Mouse (Mus musculus): ENCODE data around the gene Pde8a. TPM values are rescaled to one million over a fixed set of nuclear protein-coding genes. Genes with fewer than 3 reads are reported as not detected.
A peak's percentile ranks its signal among the peaks of the same experiment; 100 is the strongest.

Pde8a gene
- total RNA-seq, 2 experiments from 2014 or later: 17.0 to 19.3 TPM

DNA sequence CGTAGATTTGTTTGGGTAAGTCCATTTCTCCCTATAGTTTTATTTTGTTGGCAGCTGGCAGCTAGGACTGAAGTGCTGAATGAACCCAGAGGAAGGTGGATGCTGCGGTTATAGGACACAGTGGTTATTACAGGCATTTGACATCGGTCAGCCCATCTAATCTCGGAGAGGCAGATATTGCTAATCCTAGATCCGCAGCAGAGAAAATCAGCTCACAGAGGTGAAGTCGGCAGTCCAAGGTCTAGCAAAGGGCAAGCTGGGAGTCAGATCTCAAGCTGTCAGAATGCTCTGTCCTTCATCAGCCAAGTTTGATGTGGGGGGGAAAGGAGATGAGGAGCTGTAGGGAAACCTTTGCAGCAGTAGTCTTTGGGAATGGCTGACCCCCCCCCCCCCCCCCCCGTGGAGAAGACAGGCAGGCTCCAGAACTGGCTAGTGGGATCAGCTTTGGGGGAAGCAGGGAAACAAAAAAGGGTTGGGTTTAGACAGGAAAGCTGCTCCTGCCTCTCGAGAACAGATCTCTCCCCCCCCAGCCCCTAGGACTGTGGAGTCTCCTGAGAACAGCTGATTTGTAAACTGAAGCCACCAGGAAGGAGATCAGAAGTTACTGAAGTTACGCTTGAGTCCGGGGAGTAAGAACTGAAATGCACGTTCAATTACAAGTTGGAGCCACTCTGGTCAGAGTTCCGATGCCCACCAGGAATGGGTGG lies 3.3 kb upstream of the Pde8a start:
- DNase-seq: no peak
- intact Hi-C loops (cut with DNase I): loop anchor here (1.0 to 2.0 kb wide), 2 partner anchors 43 to 126 kb away; no protein-coding TSS in a partner anchor

DNA sequence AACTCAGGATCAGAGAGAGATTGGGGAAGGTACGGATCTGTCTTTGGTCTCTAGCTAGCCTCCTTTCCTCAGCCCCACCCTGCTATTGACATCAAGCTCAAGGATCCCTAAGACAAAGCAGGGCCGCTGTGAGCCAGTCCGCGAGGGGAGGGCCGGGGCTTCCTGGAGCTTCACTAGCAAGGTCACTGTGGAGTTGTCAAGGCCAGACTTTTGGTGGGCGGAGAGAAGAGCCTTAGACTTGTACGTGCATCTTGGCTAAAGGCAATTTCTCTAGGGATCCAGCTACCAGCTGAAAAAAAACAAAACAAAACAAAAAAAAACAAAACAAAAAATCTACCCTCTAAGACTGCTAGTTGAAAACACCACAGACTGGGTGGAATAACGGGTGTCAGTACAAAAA lies 1.6 kb upstream of the Pde8a start:
- DNase-seq: peak; percentile 40 to 42
- intact Hi-C loops (cut with DNase I): no loop called here

DNA sequence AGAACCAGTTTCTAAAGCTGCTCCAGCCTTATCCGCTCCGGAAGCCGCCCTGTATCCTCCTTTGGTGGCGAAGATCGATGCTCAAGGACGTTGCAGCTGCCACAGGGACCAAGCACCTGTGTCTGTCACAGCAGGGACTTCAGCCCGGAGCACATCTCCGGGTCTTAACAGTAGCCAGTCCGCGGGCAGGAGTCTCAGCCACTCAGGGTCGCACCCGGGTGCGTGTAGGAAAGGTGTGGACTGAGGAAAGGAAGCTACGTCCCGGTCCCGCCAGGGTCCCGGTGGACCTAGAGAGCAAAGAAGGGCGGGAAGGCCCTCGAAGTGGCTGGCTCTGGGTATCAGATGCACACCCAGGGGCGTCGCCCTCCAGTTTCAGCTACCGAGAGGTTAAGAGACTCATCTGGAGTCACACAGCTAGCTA lies 1.1 kb upstream of the Pde8a start:
- intact Hi-C loops (cut with DNase I): no loop called here
- DNase-seq: peak; percentile 79 to 81

DNA sequence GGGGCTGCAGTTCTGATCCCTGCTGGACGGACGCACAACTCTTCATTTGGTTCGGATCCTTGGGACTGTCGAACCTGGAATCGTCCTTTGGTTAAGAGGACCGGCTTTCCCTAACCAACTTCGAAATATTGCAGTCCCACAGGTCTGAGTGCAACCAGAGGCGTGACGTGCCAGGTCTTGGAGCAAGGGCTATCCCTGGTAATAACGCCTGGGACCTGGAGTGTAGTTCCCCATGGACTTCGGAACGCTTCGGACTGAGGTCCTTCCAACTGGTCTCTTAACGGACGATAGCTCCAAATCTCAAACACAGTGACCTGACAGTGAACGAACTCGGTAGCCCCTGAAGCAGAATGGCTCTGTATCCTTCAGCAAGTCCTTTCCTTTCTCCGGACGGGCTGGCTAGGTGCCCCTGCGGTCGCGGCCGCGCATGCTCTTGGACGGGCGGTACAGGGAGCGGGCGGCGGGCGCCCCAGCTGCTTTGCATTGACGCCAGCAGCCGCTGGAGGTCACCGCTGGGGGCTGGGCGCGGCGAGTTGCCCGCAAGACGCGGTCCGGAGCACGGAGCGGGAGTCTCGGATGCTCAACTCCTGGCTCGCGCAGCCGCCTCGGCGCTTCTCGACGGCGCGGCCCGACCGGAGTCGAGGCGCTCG lies 574 bp upstream of the Pde8a start:
- DNase-seq: peak; percentile 97 to 98
- intact Hi-C loops (cut with DNase I): no loop called here

DNA sequence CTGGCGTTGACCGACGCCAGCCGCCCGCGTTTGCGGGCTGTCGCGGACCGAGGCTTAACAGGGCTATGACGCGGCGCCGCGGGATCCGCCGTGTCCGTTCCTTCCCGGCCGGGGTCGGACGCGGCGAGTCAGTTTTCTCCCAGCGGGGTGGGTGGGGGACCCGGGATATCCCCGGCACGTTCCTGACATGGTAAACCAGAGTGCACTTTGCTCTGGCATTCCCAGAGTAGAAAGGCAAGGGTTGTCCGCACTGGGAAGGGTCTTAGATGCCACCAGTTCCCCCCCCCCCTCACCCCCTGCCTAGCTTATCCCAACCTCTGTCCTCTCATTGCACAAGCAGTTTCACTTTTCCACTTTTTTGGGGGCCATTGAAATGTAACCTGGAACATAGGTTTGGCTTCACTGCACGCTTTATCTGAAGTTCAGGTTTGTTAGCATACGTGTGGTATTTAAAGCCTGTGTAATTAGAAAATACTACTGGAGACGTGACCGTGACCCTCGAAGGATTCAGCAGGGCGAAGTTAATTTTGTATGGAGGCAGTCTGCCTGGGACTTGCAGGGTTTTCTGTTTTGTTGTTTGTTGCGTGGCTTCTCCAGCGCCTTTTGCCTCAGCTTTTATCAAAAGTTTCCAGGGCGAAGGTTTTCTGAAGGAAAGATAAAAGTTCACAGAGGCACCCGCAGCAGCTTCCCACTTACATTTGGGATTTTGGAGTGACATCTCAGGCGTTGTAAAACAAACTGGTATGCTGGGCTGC lies 934 bp downstream of the Pde8a start:
- intact Hi-C loops (cut with DNase I): no loop called here
- DNase-seq: peak in 1 of 2 experiments; percentile 18

DNA sequence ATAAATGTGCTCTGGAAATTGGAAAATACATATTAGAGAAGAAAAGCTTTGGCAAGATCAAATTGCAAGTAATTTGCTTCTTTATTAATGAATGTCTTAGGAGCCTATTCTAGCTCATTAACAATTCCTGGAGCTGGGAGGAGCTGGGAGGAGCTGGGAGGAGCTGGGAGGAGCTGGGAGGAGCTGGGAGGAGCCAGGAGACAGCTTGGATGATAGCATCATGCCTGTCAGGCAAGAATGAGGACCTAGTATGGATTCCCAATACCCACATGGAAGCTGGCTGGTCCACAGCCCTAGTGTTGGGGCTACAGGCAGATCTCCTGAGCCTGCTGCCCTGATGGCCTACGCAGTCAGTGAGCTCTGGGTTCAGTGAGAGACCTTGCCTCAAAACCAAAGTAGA lies 2.6 kb downstream of the Pde8a start:
- intact Hi-C loops (cut with DNase I): no loop called here

DNA sequence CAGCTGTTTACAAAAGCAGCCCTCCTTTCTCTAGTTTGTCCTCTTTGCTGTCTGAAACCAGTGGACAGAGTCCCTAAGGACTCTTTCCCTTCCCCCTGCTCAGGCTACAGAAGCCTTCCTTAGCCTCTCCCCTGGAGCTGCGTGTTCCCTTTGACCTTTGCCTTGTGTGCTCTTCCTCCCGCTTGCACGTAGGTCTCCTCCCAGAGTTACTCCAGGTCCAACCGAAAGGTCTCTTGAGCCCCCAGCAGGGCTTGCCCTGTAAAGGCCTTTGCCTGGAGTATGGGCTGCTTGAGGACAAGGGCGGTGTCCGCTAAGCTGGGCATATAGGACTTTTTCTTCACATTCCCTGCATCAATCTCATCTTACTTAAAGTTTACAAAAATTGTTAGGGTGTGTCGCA lies 5.9 kb downstream of the Pde8a start:
- no peak for DNase-seq
- intact Hi-C loops (cut with DNase I): no loop called here

More for the DNA sequence above, 2.6 kb downstream of the Pde8a start:
- no peak for DNase-seq

DNA sequence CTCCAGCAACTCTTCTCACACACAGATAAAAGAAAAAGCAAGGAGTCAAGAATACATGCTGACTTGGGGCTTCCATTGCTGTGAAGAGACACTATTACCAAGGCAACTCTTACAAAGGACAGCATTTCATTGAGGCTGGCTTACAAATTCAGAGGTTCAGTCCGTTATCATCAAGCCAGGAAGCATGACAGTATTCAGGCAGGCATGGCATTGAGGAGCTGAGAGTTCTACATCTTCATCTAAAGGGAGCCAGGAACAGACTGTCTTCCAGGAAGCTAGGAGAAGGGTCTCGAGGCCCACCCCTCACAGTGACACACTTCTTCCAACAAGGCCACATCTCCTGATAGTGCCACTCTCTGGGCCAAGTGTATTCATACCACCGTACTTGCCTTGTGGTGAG lies 7.0 kb downstream of the Pde8a start:
- intact Hi-C loops (cut with DNase I): no loop called here
- no peak for DNase-seq

DNA sequence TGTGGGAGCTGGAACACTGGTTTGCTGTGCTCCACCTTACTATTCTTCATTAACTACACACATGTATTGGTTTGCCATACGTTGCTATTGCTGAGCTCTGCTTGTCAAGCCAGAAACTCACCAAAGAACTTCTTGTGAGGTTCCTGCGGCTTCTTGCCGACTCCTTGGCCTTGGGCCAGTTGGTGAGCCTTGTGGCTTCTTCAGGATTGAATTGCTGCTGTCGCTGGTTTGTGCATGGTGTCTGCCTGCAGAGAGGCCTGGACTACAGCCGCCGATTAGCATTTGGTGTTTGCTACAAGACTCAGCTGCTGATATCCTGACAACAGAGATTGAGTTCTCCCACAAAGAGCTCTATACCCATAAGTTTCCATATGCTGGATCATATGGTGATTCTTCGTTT lies 10.9 kb downstream of the Pde8a start:
- intact Hi-C loops (cut with DNase I): no loop called here
- no peak for DNase-seq

DNA sequence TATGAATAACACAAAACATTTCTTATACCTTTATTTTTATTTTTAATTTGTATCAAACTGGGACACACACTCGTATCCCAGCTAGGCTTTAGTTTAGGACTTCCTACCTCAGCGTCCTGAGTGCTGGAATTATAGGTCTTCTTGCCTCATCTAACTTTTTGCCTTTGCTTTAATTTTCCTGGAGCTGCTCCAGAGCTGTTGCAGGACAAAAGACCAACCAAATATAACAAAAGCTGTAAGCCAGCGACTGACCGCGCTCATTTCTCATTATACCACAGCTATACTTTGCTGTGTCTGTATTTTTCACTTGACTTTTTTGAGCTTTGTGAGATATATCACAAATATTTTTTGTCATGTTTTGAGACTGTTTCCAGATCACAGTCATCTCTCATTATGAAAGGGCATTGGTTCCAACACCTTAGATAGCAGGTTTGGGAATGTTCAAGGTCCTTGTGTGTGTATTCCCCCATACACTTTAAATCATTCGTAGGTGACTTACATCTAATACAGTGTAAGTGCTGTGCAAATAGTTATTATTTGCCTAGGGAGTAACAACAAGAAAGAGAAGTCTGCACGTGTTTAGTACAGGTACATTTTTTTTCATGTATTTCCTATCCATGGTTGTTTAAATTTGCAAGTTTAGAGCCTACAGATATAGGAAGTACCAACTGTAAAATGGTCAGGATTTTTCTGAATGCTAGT lies 16.8 kb downstream of the Pde8a start:
- intact Hi-C loops (cut with DNase I): no loop called here
- DNase-seq: no peak

DNA sequence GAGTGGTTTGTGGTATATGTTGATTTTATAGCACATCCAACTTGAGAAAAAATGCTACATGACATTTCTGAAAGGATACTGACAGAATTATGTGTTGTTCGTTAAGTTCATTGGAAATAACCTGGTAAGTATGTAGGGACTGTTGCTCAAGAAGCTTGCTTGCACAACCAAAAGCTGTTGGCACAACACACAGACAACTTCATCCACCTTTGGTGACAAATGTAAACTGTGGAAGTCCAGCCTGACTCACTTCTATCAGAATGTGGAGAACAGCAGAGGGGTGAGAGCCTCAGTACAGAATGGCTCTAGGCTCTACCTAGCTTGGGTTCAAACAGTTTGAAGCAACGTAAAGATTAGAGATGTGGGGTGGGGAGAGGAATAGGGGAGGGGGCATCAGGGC lies 19.3 kb downstream of the Pde8a start:
- no peak for DNase-seq
- intact Hi-C loops (cut with DNase I): no loop called here

DNA sequence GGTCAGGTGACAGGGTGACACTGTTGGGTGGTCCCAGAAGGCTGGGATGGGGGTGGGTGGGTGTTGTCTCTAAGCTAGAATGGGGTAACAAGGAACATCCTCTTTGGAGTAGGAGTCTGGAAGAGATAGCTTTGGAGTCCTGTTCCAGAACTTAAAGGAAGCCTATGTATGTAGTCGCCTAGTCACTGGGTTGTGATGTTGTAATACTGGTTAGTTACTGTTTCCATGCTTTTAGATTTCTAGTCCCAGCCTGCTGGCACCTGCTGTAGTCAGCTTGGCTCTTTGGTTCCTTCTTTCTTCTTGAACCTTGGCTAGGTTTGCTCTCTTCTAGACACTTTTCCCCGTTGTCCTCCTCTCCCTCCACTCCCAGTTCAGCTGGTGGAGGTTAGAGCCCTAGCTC lies 21.7 kb downstream of the Pde8a start:
- no peak for DNase-seq
- intact Hi-C loops (cut with DNase I): no loop called here

DNA sequence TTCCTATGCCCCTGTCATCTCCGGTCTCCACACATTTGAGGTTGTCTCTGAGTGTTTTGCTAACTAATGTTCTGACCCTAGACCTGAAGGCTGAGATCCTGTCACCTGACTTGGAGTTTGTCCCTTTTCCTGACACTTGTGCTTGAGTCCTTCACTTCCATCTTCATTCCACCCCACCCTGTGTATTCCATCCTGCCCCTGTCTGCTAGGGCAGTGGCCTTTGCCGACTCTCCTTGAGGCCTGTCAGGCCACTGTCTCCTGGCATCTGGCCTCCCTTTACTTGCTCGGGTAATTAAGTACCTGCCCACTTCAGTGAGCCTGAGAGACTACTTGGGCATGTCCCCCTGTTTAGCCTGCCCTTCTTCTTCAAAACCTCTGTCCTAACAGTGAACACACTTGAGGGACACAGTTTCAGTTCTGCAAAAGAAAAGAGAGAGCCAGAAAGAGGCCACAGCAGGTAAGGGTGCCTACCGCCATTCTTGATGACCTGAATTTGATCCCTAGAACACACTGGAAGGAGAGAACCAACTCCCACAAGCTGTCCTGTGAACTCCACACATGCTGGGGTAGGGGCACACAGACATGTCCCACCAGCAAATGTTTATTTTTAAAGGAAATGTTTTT lies 22.3 kb downstream of the Pde8a start:
- DNase-seq: no peak
- intact Hi-C loops (cut with DNase I): no loop called here

DNA sequence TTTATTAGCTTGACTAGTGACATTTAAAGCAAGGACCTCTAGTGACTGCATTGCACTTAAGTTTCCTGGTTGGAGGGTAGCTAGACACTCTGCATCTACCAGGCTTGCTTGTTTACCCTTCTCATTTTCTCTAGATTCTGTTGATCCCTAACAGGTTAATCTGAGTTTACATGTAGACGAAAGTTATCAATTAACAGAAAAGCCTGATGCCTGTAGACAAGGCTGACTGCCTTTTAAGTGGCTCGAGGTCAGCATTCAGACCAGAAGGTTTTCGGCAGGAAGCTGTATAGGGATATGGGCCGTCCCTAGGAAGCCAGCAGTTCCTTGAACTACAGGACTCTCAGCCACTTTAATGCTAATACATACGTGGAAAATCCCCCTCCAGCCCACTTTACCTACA lies 30.0 kb downstream of the Pde8a start:
- intact Hi-C loops (cut with DNase I): no loop called here
- DNase-seq: no peak

DNA sequence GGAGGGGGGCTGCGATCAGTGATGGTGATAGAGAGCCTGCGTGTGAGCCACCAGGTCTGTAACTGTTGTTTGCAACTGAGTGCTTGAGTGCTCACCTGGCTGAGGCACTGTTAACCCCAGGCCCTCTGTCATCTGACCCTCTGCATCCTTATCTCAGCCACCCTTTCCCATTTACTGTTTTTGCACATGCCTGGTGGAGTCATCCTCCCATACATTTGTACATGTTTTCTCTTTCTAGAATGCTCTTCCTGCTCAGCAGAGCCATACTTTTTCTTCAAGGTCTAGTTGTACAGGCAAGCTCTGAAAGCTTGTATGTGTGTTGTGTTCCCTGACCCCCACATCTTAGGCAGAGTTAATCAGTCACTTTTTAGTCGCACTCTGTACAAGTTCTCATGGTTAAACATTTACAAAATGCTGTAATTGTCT lies 36.5 kb downstream of the Pde8a start:
- intact Hi-C loops (cut with DNase I): no loop called here
- DNase-seq: no peak

DNA sequence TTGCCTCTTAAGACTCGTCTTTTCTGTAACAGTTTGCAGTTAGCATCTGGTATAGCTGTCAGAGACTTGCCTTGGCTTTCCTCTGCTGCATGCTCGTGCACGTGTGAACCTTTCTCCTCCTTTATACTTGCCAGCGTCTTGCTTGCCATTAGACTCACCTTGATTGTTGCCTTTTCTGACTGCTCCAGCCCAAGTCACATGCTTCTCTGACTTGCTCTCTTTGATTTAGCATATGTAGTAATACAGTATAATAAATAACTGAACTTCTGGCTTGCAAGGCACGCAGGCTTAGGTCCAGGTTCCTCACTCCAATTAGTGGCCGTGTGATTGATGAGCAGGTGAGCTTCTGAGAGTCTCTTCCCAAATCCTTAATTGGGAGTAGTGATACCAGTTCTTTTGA lies 37.2 kb downstream of the Pde8a start:
- intact Hi-C loops (cut with DNase I): no loop called here
- DNase-seq: no peak

DNA sequence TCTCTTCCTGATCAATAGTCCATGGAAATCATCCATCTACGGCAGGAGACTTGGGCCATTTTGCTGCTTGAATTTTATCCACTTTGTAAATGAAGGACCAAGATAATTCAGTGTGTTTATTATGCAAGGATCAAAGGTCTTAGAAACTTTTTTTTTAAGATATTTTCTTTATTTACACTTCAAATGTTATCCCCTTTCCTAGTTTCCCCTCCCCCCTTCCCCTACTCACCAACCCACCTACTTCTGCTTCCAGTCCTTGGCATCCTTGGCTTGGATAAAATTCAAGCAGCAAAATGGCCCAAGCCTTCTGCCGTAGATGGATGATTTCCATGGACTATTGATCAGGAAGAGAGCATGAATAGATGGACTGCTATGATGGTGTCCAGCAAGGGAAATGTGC lies 38.1 kb downstream of the Pde8a start:
- DNase-seq: no peak
- intact Hi-C loops (cut with DNase I): no loop called here

DNA sequence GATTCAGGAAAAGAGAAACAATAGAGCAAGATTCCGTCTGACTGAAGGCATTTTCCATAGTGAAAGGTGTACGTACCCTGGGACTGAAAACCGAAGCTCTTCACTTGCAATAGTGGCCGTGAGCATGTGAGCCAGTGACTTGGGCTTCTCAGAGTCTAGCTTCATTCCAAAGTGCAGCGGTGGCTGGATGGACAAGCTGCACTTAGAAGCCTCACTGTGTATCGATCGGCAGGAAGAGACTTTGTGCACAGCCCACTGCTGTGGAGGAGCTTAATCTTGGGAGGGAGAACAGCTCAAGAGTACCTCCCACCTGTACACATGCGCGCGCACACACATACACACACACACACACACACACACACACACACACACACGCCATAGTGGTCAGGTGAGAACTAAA lies 39.9 kb downstream of the Pde8a start:
- intact Hi-C loops (cut with DNase I): no loop called here
- DNase-seq: no peak

DNA sequence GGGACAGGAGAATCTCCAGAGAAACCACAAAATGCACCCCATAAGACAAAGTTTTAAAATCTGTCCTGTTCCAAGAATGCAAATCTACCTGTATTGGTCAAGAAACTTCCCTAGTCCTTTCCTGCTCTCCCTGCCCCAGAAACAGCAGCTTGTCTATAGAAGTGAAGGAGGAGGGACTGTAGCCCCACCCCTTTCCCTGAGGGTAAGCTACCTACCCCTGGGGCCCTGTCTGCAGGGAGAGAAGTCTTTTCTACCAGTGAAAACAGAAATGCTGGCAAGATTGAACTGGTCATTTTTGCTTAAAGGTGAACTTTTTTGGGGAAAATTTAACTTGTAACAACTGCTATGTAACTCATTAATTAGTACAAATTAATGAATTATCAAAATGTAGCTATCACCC lies 41.2 kb downstream of the Pde8a start:
- intact Hi-C loops (cut with DNase I): no loop called here
- no peak for DNase-seq

DNA sequence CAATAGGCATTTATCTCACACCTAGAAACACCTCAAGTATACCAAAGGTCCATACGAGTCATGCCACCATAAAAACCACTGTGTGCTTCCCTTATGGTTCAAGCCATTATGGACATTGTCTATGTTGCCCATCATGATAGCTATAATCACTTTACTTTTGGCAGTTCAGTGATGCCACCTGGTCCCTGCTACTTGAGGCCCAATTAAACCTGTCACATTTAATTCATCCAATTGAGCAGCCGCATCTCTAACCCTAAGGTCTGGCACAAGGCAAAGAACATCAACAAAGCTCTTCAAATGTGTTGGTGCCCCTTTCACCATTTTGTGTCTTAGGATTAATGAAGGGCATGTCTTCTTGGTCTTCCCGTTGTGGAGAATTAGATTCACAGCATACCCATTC lies 42.1 kb downstream of the Pde8a start:
- intact Hi-C loops (cut with DNase I): no loop called here
- DNase-seq: no peak

DNA sequence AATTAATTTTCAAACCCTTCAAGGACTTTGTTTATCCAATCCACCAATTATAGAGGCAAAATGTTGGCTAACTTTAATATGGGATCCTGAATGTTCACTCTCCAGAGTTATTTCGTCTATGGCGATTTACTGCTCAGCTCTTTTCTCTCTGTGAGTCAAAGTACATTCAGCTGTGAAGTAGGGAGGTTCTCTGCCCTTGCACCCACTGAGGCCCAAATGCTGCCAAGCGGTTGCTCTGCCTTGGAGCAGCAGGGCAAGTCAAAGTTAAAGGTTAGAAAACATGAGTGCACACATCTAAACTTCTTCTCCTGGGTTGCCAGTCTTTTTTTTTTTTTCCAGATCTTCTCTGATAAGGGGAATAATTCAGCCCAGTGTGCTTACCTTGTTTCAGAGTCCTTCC lies 43.4 kb downstream of the Pde8a start:
- intact Hi-C loops (cut with DNase I): no loop called here

More for the DNA sequence above, 43.4 kb downstream of the Pde8a start:
- DNase-seq: no peak
